Mouse (Mus musculus) spleen, adult 2 months (tissue): ENCODE results near the gene Them7.

Experiments used
- CTCF ChIP-seq: fragments of 200-500 bp; IDR thresholded peaks from 2 replicates; pipeline ENCODE4 v1.5.1; 2011; ENCODE audit warnings: mild to moderate bottlenecking, inconsistent platforms; ENCODE audit not compliant: insufficient read depth, insufficient read length, insufficient replicate concordance; ENCODE audit errors: extremely low read depth
- POLR2A ChIP-seq: fragments of 200-500 bp; IDR thresholded peaks from 2 replicates; pipeline ENCODE4 v1.6.1; 2011; ENCODE audit warnings: low read depth, low read length, inconsistent platforms

GRCm38 (mm10) chr2:105409253-105409652 is 185.1 kb downstream of the Them7 start:
- no peak for TF ChIP-seq POLR2A
- no peak for TF ChIP-seq CTCF
